Mouse (Mus musculus) CD4-positive helper T cell, adult 2 months (primary cell): ENCODE results near the gene Hdgfl2.

ENCODE experiments used
- DNase-seq: peaks from one replicate; pipeline ENCODE4 v3.0.0-alpha.2; 2012; ENCODE audit warnings: low read depth, missing footprints, low spot score

The Hdgfl2 gene

DNA sequence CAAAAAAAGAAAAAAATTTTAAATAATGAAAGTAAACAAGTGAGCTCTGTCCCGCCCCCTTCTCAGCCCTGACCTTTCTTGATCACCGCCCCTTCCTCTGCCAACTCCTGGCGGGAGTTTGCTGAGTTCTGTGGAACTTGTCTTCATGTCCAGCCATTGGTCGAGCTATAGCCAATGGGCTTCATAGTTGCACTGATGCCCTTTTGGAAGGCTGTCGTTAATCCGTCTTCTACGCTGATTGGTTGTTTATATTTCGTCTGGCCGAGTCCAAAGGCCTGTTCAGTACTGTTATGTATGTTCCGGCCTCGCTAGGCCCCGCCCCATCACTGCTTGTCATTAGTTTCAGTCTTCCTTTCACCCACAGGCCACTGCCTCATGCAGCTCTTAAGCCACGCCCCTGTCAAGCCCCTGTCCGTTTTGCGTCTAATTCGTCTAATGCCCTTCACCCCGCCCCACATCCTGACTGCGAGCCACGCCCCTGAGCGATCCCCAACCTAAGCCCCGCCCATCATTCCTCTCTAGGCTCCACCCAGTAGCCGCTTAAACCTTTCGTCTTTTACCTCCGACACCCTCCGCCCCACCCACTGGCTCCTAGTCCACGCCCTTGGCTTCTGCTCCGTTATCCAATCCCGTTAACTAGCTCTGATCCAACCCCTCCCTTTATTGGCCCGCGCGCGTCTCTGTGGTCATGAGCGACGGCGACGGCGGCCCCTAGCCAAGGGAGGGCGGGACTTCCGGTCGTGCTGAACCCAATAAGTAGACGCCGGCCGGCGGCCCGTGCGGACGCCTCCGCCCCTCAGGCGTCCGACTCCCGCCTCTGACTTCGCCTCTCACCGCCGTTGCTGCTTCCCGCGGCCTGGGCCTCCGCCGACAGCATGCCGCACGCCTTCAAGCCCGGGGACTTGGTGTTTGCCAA, at the start of gene Hdgfl2:
Gene Hdgfl2, plus strand, starts transcription at position 755 of the 916 bp plus-strand sequence.
- DNase-seq = peak; percentile 100

- DNase-seq = no peak
These were observed 49.1 kb upstream of the Hdgfl2 start for GRCm38 (mm10) chr17:56030238-56030870.

DNA sequence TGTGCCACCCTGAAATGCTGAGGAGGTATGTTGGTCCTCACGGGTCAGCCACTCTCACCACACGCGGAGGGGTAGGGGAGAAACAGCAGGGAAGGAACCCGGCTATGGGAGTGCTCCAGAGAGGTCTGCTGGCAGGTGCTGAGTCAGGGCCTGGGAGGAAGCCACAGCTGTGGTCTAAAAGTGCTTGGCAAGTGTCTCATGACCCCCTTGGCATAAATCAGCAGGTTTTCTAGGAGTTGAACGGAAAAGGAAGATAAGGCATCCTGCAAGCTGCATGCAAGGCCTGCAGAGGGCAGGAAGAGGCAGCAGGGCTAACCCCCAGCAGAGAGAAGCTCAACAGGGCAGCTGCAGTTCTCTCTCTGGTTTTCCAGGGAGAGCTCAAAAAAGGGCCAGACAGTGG, 48.5 kb upstream of the Hdgfl2 start:
- no peak for DNase-seq

- no peak for DNase-seq
These were observed 48.0 kb upstream of the Hdgfl2 start for GRCm38 (mm10) chr17:56031431-56031830.

DNA sequence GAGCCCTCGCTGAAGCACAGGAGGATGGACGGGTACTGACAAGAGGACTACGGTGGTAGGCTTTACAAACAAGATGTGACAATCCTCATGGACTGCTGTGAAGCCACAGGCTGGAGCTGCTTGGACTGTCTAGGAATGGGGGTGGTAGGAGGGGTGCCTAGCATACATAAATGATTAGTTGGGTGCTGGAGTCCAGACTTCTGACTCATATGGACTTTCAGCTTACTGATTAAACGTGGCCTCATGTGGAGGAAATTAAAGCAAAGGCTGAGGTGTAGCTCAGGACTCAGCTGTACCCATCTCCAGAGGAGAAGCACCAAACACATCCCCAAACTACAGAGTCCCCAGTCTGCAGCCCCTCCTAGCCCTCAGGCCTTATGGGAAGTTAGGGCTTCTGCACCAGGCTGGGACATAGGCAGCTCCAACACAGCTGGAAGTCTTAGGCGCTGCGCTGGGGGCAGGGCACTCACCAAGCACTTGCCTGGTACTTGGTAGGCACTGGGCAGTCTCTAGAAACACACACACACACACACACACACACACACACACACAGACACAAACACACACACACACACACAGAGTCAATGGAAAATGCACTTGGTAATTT, 47.2 kb upstream of the Hdgfl2 start:
- DNase-seq = no peak

DNA sequence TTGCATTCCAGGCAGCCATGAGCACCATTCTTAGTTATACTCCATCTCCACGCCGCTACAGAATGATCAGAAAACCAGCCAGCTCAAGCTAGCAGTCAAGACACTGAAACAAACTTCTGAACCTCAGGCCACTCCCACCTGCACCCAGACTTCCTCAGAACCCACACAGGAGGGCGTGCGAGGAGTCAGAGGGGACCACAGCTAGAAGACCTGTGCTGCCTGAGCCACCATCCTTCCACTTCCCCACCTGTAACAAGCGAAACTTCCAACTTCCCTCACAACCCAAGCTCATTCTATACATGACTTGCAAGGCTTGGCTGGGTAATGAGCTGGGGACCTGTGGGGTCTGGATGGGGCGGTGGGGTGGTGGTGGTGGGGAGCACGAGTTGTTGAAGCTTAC, 46.6 kb upstream of the Hdgfl2 start:
- DNase-seq = peak; percentile 59

- peak; percentile 55 for DNase-seq
These were observed 45.3 kb upstream of the Hdgfl2 start for GRCm38 (mm10) chr17:56034040-56034725.

GRCm38 (mm10) chr17:56034726-56035100, 44.7 kb upstream of the Hdgfl2 start:
- peak; percentile 33 for DNase-seq

- DNase-seq = no peak
These were observed 44.2 kb upstream of the Hdgfl2 start for GRCm38 (mm10) chr17:56035216-56035615.

GRCm38 (mm10) chr17:56036176-56036900, 43.1 kb upstream of the Hdgfl2 start, which contains the start of gene Sh3gl1:
TSS of gene Sh3gl1 (minus strand) at chr17:56036635.
- DNase-seq = peak; percentile 100

DNA sequence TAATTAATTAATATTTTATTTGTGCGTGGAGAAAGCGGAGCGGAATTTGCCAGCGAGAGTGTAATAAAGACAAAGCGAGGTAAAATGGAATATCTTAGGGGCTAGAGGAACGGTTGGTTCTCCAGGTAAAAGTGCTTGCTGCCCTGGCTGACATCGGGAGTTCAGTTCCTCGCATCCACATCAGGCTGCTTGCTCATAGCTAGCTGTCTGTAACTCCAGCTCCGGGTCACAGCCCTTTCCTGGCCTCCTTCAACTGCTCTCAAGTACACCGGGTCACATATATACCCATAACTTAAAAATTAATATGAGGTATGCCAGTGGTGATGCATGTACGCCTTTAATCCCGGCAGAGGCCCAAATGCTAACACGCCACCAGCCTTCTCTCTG, 42.5 kb upstream of the Hdgfl2 start:
- DNase-seq = no peak

GRCm38 (mm10) chr17:56038583-56039261, 40.7 kb upstream of the Hdgfl2 start:
- no peak for DNase-seq

DNA sequence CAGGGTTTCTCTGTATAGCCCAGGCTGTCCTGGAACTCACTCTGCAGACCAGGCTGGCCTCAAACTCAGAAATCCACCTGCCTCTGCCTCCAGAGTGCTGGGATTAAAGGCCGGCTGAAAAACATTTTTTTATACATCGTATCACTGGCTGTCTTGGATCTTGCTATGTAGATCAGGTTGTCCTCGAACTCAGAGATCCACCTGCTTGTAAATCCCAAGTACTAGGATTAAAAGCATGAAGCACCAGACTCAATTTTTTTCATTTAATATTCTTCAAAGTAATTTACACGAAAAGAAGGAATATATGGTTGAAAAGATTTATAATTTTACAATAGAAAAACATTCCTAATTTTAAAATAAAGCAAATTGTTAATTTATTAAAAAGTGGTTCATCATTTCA, 40.1 kb upstream of the Hdgfl2 start:
- DNase-seq = no peak

- peak; percentile 97 for DNase-seq
These were observed 39.2 kb upstream of the Hdgfl2 start, which contains the start of gene Chaf1a for GRCm38 (mm10) chr17:56040030-56040856. TSS of gene Chaf1a (plus strand) at chr17:56040439.

- no peak for DNase-seq
These were observed 38.6 kb upstream of the Hdgfl2 start for GRCm38 (mm10) chr17:56040857-56041163.

DNA sequence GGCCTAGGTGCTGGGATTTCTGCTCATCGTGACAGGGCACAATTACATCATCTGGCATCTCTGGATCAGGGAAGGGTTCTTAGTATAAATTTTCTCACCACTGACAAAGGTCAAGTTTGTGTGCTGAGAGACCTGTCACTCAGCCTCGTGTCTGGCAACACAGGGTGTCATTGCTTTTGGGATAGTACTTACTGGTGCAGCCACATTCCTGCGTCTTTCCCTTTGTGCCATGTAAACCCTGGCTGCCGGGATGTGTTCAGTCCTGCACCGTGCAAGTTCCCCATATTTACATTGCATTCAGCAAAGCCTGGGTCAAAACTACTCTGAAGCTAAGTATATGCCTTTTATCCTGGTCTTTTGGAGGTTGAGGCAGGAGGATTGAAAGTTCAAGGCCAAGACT, 28.1 kb upstream of the Hdgfl2 start:
- no peak for DNase-seq

DNA sequence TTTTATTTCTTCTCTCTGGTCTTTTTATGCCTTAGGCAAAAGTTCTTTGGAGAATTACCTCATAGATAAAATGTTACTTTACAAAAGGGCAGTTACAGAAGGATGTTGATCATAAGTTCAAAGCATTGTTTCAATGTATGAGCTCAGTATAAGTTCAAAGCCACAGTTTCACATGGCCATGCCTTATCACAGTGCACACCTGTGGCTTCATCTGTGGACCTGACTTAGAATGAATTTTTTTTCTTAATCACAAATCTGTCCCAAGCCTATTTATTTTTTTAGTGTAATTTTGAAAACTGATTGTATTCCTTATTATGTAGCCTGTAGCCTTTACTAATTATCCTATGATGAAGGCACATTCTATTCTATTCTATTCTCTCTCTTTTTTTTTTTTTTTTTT, 24.5 kb upstream of the Hdgfl2 start:
- DNase-seq = no peak

GRCm38 (mm10) chr17:56055945-56056678, 23.3 kb upstream of the Hdgfl2 start:
- DNase-seq = no peak
